Mouse (Mus musculus): ENCODE results near the gene Vps11. TPM values are rescaled to one million over a fixed set of nuclear protein-coding genes. Genes with fewer than 3 reads are reported as not detected.
"Not testable (repeated sequence)": the region's sequence is repeated elsewhere in the genome, so short reads cannot be mapped to it uniquely, and the experiment has no call there.

Vps11 gene
- total RNA-seq, 2 experiments from 2014 or later, result 19.4 to 22.7 TPM

DNA sequence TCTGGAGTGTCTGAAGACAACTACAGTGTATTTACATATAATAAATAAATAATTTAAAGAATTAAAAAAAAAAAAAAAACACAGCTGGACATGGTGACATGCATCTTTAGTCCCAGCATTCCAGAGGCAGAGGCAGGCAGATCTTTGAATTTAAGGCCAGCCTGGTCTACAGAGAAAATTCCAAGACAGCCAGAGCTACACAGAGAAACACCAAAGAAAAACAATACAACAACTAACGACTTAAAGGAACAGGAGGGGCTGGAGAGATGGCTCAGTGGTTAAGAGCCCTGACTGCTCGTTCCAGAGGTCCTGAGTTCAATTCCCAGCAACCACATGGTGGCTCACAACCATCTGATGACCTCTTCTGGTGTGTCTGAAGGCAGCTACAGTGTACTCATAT, 15.9 kb upstream of the Vps11 start:
- ATAC-seq (ENCODE audit: poor library complexity, severe bottlenecking), result not testable (repeated sequence)

GRCm38 (mm10) chr9:44376141-44376540, 14.7 kb upstream of the Vps11 start:
- ATAC-seq (ENCODE audit: poor library complexity, severe bottlenecking), result no peak

GRCm38 (mm10) chr9:44373386-44373785, 11.9 kb upstream of the Vps11 start:
- no peak for ATAC-seq (ENCODE audit: poor library complexity, severe bottlenecking)

- no peak for ATAC-seq (ENCODE audit: poor library complexity, severe bottlenecking)
Measured at GRCm38 (mm10) chr9:44364480-44364879, 3.0 kb upstream of the Vps11 start.

DNA sequence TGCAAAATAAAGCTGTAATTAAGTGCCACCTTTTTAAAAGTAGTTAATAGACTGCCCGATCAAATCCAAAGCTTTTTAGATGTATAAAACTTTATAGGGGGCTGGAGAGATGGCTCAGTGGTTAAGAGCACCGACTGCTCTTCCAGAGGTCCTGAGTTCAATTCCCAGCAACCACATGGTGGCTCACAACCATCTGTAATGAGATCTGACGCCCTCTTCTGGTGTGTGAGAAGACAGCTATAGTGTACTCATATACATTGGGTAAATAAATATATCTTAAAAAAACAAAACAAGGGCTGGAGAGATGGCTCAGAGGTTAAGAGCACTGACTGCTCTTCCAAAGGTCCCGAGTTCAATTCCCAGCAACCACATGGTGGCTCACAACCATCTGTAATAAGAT, 461 bp upstream of the Vps11 start:
- ATAC-seq (ENCODE audit: poor library complexity, severe bottlenecking), result not testable (repeated sequence)

GRCm38 (mm10) chr9:44357207-44357606, 4.3 kb downstream of the Vps11 start:
- 0 out of 2 replicates have a peak, but pooled peaks have one; percentile 39 for ATAC-seq (ENCODE audit: poor library complexity, severe bottlenecking)

DNA sequence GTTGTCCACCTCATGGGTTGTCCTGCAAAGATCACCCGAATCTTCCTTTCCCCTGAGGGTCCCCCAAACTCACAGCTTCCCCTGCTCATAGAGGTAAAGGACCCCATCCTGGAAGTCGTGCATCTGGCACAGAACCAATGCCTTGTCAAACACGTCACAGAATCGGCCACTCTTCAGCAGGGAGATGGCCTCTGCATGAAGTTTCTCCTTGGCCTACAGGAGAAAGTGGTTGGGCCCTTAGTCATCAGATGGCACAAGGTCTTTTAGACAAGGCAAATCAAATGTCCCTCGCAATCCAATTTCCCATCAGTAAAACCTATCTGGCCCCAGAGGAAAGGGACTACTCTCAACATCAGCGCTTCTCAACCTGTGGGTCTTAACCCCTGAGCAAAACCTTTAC, 8.3 kb downstream of the Vps11 start:
- ATAC-seq (ENCODE audit: poor library complexity, severe bottlenecking), result no peak

DNA sequence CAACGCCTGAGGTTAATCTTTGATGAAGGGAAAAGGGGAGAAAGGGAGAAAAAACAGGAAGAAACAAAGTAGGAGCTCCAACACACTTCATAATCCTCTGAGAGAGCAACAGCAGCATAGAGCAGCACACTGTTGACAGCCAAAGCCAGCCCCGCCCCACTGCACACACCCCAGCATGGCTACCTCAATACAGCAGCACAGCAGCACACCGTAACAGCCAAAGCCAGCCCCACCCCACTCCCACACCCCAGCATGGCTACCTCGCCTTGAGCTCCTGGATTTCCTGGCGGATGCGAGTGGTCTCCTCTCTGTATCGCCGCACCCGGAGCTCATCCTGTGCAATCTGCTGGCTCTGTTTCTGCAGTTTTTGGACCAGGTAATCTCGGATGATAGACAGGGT, 9.1 kb downstream of the Vps11 start:
- no peak for ATAC-seq (ENCODE audit: poor library complexity, severe bottlenecking)

DNA sequence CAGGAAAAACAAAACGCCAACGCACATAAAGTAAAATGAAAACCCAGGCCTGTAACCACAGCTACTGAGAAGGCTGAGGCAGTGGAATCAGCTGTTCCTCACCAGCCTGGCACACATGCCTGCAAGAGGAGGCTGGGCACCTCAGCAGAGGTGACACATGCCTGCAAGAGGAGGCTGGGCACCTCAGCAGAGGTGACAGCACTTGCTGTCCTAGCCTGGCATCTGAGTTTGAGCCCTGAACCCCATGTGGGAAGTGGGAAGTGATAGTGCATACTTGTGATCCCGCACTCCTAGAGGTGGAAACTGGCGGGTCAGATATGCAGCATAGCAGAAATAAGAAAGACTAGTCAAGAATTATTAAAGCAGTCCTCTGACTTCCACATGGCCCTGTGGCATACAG, 10.1 kb downstream of the Vps11 start:
- no peak for ATAC-seq (ENCODE audit: poor library complexity, severe bottlenecking)

GRCm38 (mm10) chr9:44348546-44348945, 12.9 kb downstream of the Vps11 start:
- ATAC-seq (ENCODE audit: poor library complexity, severe bottlenecking), result no peak

- no peak for ATAC-seq (ENCODE audit: poor library complexity, severe bottlenecking)
Measured at GRCm38 (mm10) chr9:44347621-44348020, 13.8 kb downstream of the Vps11 start.

GRCm38 (mm10) chr9:44347166-44347565, 14.3 kb downstream of the Vps11 start:
- no peak for ATAC-seq (ENCODE audit: poor library complexity, severe bottlenecking)

- ATAC-seq (ENCODE audit: poor library complexity, severe bottlenecking), result no peak
Measured at GRCm38 (mm10) chr9:44345570-44346433, 15.7 kb downstream of the Vps11 start.

- ATAC-seq (ENCODE audit: poor library complexity, severe bottlenecking), result peak; percentile 90
Measured at GRCm38 (mm10) chr9:44343781-44344421, 17.6 kb downstream of the Vps11 start, which contains the start of gene Hmbs. TSS of gene Hmbs (minus strand) at chr9:44344228.

GRCm38 (mm10) chr9:44343290-44343689, 18.2 kb downstream of the Vps11 start:
- ATAC-seq (ENCODE audit: poor library complexity, severe bottlenecking), result 0 out of 2 replicates have a peak, but pooled peaks have one; percentile 21

DNA sequence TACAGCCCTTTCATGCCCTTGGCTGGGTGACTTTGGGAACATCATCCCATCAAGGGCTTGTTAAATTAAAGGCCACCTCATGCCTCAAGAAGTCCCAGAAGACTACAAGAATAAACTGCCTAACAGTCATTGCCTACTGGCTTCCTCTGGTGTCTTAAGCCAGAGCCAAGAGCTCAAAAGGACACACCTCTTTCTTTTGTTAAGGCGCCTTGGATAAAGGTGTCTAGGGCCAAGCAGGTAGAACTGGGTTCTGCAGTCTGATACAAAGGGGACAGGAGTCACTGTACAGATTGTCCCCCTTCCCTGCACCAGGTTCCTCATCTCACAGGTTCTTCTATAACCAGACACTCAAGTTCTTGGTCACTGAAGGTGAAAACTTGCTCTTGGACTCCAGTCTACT, 18.9 kb downstream of the Vps11 start:
- ATAC-seq (ENCODE audit: poor library complexity, severe bottlenecking), result no peak

GRCm38 (mm10) chr9:44342173-44342572, 19.3 kb downstream of the Vps11 start:
- no peak for ATAC-seq (ENCODE audit: poor library complexity, severe bottlenecking)

DNA sequence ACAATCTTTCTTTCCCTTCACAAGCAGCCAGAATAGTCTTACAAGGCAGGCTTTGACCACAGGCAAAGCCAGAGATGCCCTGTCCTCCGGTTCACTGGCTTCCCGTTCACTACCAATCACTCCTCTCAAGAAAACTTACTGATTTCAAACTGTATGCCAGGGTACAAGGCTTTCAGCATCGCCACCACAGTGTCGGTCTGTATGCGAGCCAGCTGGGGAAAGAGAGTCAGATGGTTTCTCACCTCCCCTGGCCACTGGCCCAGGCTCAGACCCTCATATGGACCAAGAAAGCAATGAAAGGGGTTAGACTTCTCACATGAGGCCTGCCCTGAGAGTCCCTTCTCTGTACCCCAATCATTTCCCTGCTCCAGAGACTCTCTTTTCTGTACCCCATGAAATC, 20.0 kb downstream of the Vps11 start:
- ATAC-seq (ENCODE audit: poor library complexity, severe bottlenecking), result no peak

DNA sequence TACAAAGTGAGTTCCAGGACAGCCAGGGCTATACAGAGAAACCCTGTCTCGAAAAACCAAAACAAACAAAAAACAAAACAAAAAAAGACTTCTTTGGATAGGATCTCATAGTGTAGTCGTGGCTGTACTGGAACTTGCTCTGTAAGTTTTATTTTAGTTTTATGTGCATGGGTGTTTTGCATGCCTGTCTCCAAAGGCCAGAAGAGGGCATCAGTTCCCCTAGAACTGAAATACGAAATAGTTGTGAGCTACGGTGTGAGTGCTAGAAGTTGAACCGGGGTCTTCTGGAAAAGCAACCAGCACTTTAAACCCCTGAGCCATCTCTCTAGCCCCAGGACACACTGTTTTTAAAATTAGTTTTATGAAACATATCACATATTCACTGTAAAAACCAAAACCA, 22.9 kb downstream of the Vps11 start:
- ATAC-seq (ENCODE audit: poor library complexity, severe bottlenecking), result no peak

DNA sequence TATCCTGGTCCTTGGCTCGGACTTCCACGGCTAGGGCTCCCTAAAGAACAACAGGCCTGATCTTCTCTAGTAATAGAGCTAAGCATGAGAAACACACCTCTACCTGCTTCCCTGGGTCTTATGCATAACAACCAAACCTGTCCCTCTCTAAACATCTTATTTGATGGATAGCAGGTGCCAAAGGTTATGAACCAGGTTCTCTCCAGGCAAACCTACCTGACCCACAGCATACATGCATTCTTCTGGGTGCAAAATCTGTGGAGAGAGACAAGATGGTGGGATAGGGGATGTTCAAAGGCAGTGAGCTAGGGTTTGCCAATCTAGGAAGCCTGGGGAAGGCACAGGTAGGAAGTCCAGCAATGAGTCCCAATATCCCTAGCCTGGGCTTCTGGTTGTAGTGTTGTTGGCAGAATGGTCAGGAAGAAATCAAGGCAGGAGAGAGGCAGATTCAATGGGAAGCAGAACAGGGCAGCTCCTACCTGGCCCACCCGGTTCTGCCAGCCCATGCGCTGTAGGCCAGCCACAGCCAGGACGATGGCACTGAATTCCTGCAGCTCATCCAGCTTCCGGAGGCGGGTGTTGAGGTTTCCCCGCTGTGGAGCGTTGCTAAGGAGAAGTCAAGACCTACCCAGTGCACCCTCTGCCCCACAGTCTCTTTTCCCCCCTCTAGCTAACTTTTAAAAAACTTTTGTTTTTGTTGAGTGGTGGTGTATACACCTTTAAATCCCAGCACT, 23.9 kb downstream of the Vps11 start:
- no peak for ATAC-seq (ENCODE audit: poor library complexity, severe bottlenecking)

DNA sequence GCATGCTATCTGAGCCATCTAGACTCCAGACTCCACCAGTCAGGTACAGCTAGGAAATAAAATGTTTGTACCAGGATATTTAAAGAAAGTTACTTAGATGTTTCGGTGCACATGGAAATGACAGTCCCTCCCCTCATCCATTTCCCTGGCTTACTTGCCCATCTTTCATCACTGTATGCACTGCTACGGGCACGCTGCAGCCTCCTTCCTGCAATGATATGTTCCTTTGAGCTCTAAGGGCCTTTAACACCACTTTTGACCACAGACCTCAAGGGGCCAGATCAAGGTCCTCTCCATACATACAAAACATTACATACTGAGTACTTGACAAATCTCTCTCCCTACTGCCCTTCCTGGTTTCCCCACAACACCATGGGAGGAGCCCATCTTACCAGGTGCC, 24.5 kb downstream of the Vps11 start:
- no peak for ATAC-seq (ENCODE audit: poor library complexity, severe bottlenecking)
